Mouse (Mus musculus) erythroblast, adult 5-6 weeks (primary cell): ENCODE results near the gene Bcar1. TPM values are rescaled to one million over a fixed set of nuclear protein-coding genes. Genes with fewer than 3 reads are reported as not detected.

ENCODE experiments used
- ATAC-seq: replicated peaks from 2 replicates; pipeline ENCODE4 v1.8.0; 2016; ENCODE audit warnings: moderate number of reproducible peaks, mild to moderate bottlenecking, moderate TSS enrichment, inconsistent platforms; ENCODE audit not compliant: poor library complexity, low FRiP score, severe bottlenecking
- total RNA-seq, 2 experiments: library from RNA; stranded (forward) in 1 of 2; stranded (reverse) in 1 of 2; fragments of 150-400 nt in 1 of 2; fragments of 200-764, 138-1000 nt in 1 of 2; gene quantifications; 2 replicates each; pipeline versions ENCODE4 v1.2.3 to v1.2.4; 2015 to 2017; ENCODE audit warnings: low replicate concordance in 2 of 2

The Bcar1 gene
- total RNA-seq, 2 experiments from 2014 or later: not detected

DNA sequence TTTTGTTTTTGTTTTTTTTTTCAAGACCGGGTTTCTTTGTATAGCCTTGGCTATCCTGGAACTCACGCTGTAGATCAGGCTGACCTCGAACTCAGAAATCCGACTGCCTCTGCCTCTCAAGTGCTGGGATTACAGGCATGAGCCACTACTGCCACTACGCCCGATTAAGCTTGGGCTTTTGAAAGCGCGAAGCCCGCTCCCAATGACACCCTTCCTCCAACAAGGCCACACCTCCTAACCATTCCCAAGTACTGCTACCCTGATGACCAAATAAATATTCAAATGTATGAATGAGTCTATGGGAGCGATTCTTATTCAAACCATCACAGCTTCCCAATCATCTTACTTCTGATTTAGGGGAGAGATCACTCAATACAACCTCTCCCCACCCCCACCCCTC is 46.0 kb downstream of the Bcar1 start:
- no peak for ATAC-seq

DNA sequence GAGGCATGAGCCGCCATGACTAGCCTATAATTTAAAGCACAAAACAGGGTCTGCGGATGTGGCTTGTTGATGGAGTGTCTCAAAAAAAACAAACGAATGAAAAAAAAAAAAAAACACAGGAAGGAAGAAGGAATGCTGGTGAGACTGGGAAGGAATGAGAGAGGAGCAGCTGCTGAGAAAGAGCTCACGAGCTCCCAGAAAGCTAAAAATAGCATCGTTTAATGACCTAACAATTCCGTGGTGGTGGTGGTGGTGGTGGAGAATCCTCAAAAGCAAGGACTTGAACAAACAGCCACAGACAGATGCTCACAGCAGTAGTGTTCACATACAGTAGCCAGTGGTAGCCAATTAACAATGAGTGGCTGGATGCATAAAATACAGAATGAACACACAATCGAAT is 48.2 kb downstream of the Bcar1 start:
- ATAC-seq: no peak

DNA sequence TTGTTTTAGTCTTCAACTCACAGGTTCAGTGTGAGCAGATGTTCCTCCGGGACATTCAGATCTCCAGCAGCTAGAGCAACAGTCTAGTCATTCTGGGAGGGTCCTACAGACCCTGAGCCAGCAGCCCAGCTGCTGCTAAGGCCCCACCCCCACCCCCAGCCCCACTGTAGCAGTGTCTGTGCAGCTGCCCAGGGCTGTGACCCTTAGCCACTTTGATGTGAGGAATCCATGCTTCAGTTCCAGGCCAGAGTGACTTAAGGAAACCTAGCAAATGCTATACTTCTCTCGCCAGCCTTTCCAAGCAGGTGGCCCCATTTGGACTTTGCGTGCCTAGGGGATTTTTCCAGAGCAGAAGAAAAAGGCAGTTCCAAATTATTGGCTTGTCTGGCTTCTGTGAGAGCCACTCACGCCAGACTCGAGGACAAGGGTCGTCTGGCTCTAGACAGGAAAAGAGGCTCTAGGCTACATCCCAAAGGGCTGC is 50.3 kb downstream of the Bcar1 start:
- no peak for ATAC-seq

DNA sequence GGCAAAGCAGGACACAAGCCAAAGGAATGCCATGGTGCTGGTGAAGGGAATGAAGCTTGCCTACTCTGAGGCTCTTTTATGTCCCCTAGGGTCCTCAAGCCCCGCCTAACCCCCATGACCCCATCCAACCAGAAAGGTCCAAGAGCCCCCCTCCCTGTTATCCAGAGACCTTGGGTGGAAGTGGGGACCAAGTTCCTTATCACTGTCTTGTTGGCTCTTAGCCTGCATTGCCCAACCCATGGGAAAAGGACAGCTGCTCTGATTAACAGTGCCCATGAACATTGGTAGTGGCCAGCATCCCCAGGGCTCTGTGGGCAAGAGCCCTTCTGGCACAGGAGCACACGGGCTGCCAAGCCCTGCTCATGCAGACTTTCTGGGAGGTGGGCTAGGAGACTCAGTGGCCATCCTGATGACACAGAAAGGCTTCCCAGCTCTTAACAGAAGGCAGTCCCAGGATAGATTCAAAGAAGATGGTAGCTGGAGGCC is 52.6 kb downstream of the Bcar1 start, which contains the start of gene Ctrb1:
Ctrb1 (minus strand) TSS at position 51 of the 486 bp plus-strand sequence.
- no peak for ATAC-seq

DNA sequence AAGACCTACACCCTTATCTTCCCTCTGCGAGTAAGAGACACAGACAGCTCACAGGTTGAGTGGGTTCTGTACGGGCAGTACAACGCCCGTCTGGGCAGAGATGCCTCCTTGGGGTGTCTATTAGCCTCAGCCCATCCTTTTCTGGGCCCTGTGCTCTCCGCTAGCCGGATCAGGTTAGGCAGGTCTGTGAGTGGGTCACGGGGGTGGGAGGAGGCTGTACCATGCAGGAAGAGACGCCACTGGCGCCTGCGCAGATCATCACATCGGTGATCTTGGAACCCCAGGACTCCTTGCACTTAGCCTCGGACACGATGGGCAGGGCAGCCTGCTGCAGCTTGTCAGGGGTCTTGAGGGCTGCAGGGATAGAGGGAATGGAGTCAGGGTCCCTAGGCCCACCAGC is 56.7 kb downstream of the Bcar1 start:
- no peak for ATAC-seq

DNA sequence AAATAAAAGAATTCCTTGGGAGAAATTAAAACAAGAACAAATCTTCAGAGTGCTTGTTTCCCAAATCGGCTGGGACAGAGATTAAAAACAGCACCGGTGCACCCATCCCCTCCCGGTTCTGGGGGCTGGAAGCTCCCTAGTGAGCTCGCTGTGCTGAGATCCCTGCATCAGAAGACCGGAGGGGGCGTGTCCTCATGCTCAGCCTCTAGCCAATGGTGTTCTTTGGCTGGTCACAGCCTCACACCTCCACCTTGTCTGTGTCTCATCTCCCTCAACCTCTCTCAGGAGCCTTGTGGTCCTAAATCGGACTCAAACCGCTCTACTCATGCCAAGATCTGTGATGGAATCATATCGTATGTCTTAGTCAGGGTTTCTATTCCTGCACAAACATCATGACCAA is 61.1 kb downstream of the Bcar1 start:
- no peak for ATAC-seq

DNA sequence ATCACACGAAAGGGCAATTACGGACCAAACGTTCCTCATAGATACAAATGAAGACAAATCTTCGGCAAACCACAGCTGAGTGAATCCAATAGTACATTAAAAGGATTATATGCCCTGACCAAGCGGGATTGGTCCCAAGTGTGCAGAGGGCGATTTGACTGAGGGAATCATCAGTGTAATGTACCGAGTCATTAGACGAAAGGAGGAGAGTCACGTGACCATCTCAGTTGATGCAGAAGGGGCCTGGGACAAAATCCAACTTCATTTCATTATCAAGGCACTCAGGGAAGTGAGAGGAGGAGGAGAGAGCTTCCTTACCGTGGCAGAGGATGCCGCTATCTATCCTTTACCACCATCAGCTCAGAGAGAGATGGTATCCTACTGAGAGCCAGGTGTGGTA is 62.5 kb downstream of the Bcar1 start:
- no peak for ATAC-seq

DNA sequence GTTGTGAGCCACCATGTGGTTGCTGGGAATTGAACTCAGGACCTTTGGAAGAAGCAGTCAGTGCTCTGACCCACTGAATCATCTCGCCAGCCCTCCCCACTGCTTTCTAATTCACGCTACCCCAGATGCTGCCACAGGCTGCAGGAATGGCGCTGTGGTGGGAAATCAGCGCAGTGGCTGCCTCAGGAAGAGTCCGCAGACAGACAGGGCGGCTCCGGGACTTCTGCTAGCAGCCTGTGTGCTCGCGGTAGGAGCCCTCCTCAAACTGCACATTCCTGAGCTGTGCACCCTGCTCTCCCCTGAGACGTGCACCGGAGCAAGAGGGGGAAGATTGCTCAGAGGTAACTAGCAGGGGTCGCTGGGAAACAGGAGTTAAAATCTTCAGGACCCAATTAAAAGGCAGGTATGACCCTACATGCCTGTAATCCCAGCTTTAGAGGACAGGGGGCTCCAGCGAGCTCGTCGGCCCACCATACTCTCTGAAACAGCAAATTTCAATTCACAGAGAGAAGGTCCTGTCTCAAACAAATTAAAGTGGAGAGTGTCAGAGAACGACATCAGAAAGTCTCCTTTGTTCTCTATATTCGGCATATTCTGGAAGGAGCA is 63.1 kb downstream of the Bcar1 start:
- no peak for ATAC-seq

DNA sequence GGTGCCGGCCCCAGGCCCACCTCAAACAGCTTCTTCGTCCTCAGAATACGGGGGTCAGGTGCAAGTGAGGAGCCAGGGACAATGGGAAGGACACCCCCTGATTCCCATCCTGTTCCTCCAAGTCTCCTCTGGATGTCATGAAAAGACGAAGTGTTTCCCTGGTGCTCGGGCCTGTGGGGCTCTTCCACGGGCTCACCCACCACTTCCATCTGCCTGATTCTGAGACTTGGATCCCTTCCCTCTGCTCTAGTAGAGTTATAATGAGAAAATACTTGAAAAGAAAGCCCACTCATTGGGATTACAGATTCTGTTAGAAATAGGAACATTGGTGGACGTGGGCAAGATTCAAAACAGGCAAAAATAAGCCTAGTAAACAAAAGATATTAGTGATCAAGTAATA is 64.8 kb downstream of the Bcar1 start:
- no peak for ATAC-seq

DNA sequence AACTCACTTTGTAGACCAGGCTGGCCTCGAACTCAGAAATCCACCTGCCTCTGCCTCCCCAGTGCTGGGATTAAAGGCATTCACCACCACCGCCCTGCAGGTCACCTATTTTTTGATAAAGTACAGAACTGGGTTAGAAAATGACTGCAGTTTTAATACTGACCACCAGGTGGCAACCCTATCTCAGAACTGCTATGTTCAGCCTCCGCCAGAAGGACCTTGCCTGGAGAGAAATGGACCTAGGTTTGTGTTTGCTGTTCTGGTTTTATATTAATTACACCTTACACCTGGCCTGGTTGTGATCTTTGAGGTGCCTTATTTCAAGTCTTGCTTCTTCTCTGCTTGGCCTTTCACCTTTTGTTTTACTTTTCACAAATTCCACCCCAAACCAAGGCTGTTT is 65.5 kb downstream of the Bcar1 start:
- ATAC-seq: peak; percentile 73

DNA sequence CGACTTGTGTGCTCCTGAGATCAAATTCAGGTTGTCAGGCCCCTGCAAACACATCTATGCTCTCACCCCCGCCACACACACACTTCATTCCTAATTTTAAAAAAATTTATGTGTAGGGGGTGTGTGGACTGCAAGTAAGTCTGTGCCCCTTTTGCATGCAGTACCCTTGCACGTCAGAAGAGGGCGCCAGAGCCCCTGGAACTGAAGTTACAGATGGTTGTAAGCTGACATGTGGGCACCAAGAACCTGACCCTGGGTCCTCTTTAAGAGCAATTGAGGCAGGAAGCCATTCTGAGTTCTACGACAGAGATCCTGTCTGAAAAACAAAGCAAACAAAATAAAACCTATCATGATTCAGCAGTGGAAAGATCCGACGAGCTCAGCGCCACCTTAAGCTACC is 67.4 kb downstream of the Bcar1 start:
- ATAC-seq: no peak

DNA sequence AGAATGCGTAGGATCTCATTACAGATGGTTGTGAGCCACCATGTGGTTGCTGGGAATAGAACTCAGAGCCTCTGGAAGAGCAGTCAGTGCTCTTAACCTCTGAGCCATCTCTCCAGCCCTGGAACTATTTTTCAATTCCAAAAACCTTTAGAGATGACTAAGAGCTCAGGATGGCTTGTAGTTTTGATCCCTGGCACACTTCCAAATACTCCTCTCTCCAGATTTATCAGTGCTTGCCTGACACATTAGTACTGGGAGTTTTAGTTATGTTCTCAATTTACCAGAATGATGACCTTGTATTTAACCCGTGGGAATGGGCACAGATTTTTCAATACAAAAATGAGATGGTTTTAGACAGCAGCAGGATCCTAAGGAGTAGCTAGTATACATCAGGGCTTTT is 76.9 kb downstream of the Bcar1 start:
- ATAC-seq: no peak

DNA sequence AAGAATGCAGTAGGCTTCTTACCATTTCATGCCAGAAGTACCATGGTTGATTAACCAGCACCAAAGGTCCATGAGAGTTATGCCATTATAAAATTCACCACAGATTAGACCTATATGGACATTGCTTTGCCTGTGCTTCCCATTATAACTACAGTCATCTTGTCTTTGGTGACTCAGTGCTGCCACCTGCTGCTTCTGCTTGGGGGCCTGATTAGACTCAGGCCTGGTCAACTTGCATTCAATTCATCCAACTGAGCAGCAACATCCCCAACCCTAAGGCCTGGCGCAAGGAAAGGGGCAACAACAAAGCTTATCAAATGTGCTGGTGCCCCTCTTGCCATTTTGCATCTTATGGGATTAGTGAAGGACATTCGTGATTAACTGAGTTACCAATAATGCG is 81.1 kb downstream of the Bcar1 start:
- ATAC-seq: peak; percentile 66; the same call in 1 of the 2 replicates

Other genes starting within 250 kb of the Bcar1 start
- 1.7 and 3.1 TPM in 2 replicates for gene Wdr59, start 221.7 kb downstream of the Bcar1 start, total RNA-seq (2015; ENCODE audit: low replicate concordance)
- gene Wdr59, start 221.7 kb downstream of the Bcar1 start, total RNA-seq (2017; ENCODE audit: low replicate concordance): 2.0 and 3.3 TPM in 2 replicates
- 5.8 and 35.1 TPM in 2 replicates for gene Znrf1, start 207.7 kb downstream of the Bcar1 start, total RNA-seq (2015; ENCODE audit: low replicate concordance)
- gene Znrf1, start 207.7 kb downstream of the Bcar1 start, total RNA-seq (2017; ENCODE audit: low replicate concordance): 7.1 and 14.6 TPM in 2 replicates
- not detected in 2 replicates for gene Ldhd, start 113.4 kb downstream of the Bcar1 start, total RNA-seq (2015; ENCODE audit: low replicate concordance)
- 0.42 TPM in 1 of 2 replicates, not detected in the other for gene Ldhd, start 113.4 kb downstream of the Bcar1 start, total RNA-seq (2017; ENCODE audit: low replicate concordance)
- gene Zfp1, start 100.4 kb downstream of the Bcar1 start, total RNA-seq (2015; ENCODE audit: low replicate concordance): 1.2 and 3.3 TPM in 2 replicates
- 1.3 TPM in 1 of 2 replicates, not detected in the other for gene Zfp1, start 100.4 kb downstream of the Bcar1 start, total RNA-seq (2017; ENCODE audit: low replicate concordance)
- not detected in 2 replicates for gene Ctrb1, start 52.8 kb downstream of the Bcar1 start, total RNA-seq (2015; ENCODE audit: low replicate concordance)
- not detected in 2 replicates for gene Ctrb1, start 52.8 kb downstream of the Bcar1 start, total RNA-seq (2017; ENCODE audit: low replicate concordance)
- gene Cfdp1, start 110.5 kb upstream of the Bcar1 start, total RNA-seq (2015; ENCODE audit: low replicate concordance): 13.3 and 43.7 TPM in 2 replicates
- 32.5 and 33.6 TPM in 2 replicates for gene Cfdp1, start 110.5 kb upstream of the Bcar1 start, total RNA-seq (2017; ENCODE audit: low replicate concordance)
- gene Tmem170, start 132.9 kb upstream of the Bcar1 start, total RNA-seq (2015; ENCODE audit: low replicate concordance): 0.84 and 2.7 TPM in 2 replicates
- gene Tmem170, start 132.9 kb upstream of the Bcar1 start, total RNA-seq (2017; ENCODE audit: low replicate concordance): 0.70 and 1.4 TPM in 2 replicates
- gene Chst5, start 166.6 kb upstream of the Bcar1 start, total RNA-seq (2015; ENCODE audit: low replicate concordance): not detected in 2 replicates
- not detected in 2 replicates for gene Chst5, start 166.6 kb upstream of the Bcar1 start, total RNA-seq (2017; ENCODE audit: low replicate concordance)
- gene Tmem231, start 190.1 kb upstream of the Bcar1 start, total RNA-seq (2015; ENCODE audit: low replicate concordance): 2.7 TPM in 1 of 2 replicates, not detected in the other
- gene Tmem231, start 190.1 kb upstream of the Bcar1 start, total RNA-seq (2017; ENCODE audit: low replicate concordance): 4.7 and 5.0 TPM in 2 replicates
- 113 and 121 TPM in 2 replicates for gene Gabarapl2, start 196.9 kb upstream of the Bcar1 start, total RNA-seq (2015; ENCODE audit: low replicate concordance)
- 170 and 171 TPM in 2 replicates for gene Gabarapl2, start 196.9 kb upstream of the Bcar1 start, total RNA-seq (2017; ENCODE audit: low replicate concordance)
- gene Adat1, start 248.5 kb upstream of the Bcar1 start, total RNA-seq (2015; ENCODE audit: low replicate concordance): 0.77 and 1.9 TPM in 2 replicates
- gene Adat1, start 248.5 kb upstream of the Bcar1 start, total RNA-seq (2017; ENCODE audit: low replicate concordance): 0.70 and 1.4 TPM in 2 replicates